Mouse (Mus musculus): Measurements from ENCODE around the gene Hoxa10.

DNA sequence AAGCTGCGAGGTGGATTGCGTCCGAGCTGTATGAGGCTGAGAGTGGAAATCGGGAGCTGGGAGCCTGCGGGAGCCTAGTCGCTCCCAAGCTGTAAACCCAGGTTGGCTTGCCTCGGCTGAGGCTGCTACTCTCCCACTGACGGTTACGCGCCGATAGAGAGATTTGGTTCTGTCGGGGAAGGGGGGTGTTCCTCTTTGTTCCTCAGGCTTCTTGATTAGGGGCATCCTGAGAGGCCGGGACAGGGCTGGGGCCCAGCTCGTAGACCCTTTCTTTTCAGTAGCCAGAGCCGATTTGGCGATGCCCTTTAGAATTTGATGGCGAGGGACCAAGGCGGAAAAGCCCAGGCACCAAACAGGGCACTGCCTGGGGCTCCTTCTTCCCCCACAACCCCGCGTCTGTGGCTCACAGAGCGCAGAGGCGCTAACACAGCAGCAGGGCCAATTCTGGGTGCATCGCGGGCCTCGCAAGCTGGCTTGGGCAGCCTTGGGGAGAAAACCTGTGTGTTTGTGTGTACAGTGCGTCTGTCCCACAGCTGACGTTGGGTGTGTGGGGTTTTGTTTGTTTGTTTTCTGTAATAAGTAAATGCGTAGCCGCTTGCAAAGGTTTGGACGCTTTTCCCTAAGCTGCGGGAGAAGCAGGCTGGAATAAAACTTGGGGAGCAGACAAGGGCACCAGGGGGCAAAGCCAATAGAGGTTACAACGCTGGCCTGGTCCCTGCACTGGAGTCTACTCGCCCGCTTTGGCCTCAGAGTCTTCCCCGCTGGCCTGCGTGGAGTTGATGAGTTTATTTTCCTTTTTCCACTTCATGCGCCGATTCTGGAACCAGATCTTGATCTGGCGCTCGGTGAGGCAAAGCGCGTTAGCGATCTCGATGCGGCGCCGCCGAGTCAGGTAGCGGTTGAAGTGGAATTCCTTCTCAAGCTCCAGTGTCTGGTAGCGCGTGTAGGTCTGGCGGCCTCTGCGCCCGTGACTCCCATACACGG lies 34.7 kb downstream of the Hoxa10 start:
- no peak for TF ChIP-seq POLR2A (IDR thresholded peaks at IDR 0.05; ENCODE audit: extremely low read depth, insufficient read depth, low read length)
- TF ChIP-seq CTCF (IDR thresholded peaks at IDR 0.05; ENCODE audit: low read depth, low read length): no peak
